ENCODE assay signal across 32 mouse cellular contexts in the genomic region with DNA sequence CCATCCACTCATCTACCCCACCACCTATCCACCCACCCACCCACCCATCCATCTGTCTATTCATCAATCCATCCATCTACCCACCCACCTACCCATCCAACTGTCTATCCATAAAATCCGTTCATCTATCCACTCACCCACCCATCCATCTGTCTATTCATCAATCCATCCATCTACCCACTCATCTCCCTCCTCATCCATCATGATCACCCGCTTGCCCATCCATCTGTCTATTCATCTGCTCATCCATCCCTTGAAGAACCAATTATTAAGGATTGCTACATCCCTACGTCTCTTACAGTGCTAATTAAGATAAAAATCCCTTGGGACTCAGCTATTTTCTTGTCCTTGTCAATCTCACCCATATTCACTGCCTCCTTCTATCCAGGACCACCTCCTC. TPM values are rescaled to one million over a fixed set of nuclear protein-coding genes. Genes with fewer than 3 reads are reported as not detected.
"Had no signal": no experiment of that assay in that cellular context is flagged by ENCODE, and none has a peak within 500 bp of the region (broad histone marks: within the 10 kb centered on the region; RNA-seq: fewer than 3 reads in every experiment).

No protein-coding gene starts in this region.

- H3K27ac ChIP-seq: embryonic facial prominence, embryonic 10.5 days; embryonic facial prominence, embryonic 12.5 days; embryonic facial prominence, embryonic 13.5 days; embryonic facial prominence, embryonic 15.5 days; forebrain, embryonic 10.5 days; forebrain, embryonic 12.5 days; forebrain, embryonic 13.5 days; forebrain, embryonic 15.5 days; gastrocnemius, adult 2 months; heart, adult 2 months had no signal

- DNase-seq: cerebellum, adult 2 months; cerebellum, adult 8-10 months; cerebellum, adult 9-10 months; cerebellum, adult 9-11 months; cerebellum, postnatal 10 days; cerebellum, postnatal 14 days; cerebellum, postnatal 25 days; cerebellum, postnatal 36 days; embryo, embryonic 11 days; forebrain, postnatal 0 days; gastrocnemius, adult 2 months; gastrocnemius, postnatal 10 days; gastrocnemius, postnatal 14 days; gastrocnemius, postnatal 25 days; gastrocnemius, postnatal 36 days; heart, adult 11 months; heart, adult 18-20 months; heart, adult 2 months had no signal

- H3K4me3 ChIP-seq: embryonic facial prominence, embryonic 10.5 days; embryonic facial prominence, embryonic 12.5 days; embryonic facial prominence, embryonic 13.5 days; embryonic facial prominence, embryonic 15.5 days; erythroblast, embryonic 14.5 days; forebrain, embryonic 10.5 days; forebrain, embryonic 12.5 days; forebrain, embryonic 13.5 days; forebrain, embryonic 15.5 days; gastrocnemius, adult 2 months; heart, adult 2 months had no signal

RNA-seq across cellular contexts. Expression of a gene that starts 29.5 kb away (rescaled TPM):
- total RNA-seq: common myeloid progenitor, adult 5-6 weeks; forebrain, postnatal 0 days; gastrocnemius, adult 18-20 months; gastrocnemius, adult 2 months; gastrocnemius, adult 8-10 months; gastrocnemius, postnatal 10 days; gastrocnemius, postnatal 14 days; gastrocnemius, postnatal 25 days; gastrocnemius, postnatal 36 days; gastrocnemius, postnatal 4 days; granulocyte monocyte progenitor cell, adult 5-6 weeks; heart, adult 18-20 months had no signal
